In genomic region chr3:95282865-95283588, GRCm38 (mm10) we compare ENCODE assay signal across 8 mouse cellular contexts. TPM values are rescaled to one million over a fixed set of nuclear protein-coding genes. Genes with fewer than 3 reads are reported as not detected.
DNase-seq lines count a peak whose midpoint lies in the region; ATAC-seq and TF ChIP-seq lines count a peak whose summit lies in the region.

No protein-coding gene starts in this region.

- no peaks in the 10 kb centered on the region for H3K9me3 ChIP-seq in heart, embryonic 11.5 days (replicated peaks; ENCODE audit: control insufficient read depth, low read length)
- H3K9me3 ChIP-seq in kidney, embryonic 16.5 days (ENCODE audit: low read length): no peaks in the 10 kb centered on the region
- no peaks in the 10 kb centered on the region for H3K9me3 ChIP-seq in liver, embryonic 14.5 days (ENCODE audit: control insufficient read depth, low read length)
- no peaks in the 10 kb centered on the region for H3K9me3 ChIP-seq in stomach, embryonic 16.5 days (replicated peaks; ENCODE audit: control insufficient read depth, low read length)

- no peak for TF ChIP-seq CTCF in bone marrow, adult 2 months (IDR thresholded peaks at IDR 0.05; ENCODE audit: control insufficient read depth, insufficient read depth, low read length)
- TF ChIP-seq CTCF in embryonic fibroblast, embryonic 13.5 days (IDR thresholded peaks at IDR 0.05; ENCODE audit: borderline replicate concordance, insufficient read depth, low read length): peak; percentile 11; the same call in 1 of the 2 replicates
- peak; percentile 65 for TF ChIP-seq CTCF in liver, embryonic 14.5 days (IDR thresholded peaks at IDR 0.05; ENCODE audit: low read depth)

- WGBS in bone marrow, adult 2 months: under 1% methylated on average over 51 of the region's 51 CpGs
- WGBS in heart, embryonic 11.5 days (ENCODE audit: insufficient replicate concordance): under 1% methylated on average over 51 of the region's 51 CpGs
- under 1% methylated on average over 48 of the region's 51 CpGs for WGBS in kidney, embryonic 16.5 days
- 0% methylated on average over 51 of the region's 51 CpGs for WGBS in liver, embryonic 14.5 days (ENCODE audit: insufficient replicate concordance)
- WGBS in stomach, embryonic 16.5 days: under 1% methylated on average over 51 of the region's 51 CpGs

- TF ChIP-seq POLR2A in bone marrow, adult 2 months (IDR thresholded peaks at IDR 0.05; ENCODE audit: borderline replicate concordance, control insufficient read depth, low read depth, low read length): peak; percentile 76
- peak; percentile 74 for TF ChIP-seq POLR2A in embryonic fibroblast, embryonic 13.5 days (IDR thresholded peaks at IDR 0.05; ENCODE audit: low read depth, low read length)

- H3K36me3 ChIP-seq in heart, embryonic 11.5 days (ENCODE audit: control insufficient read depth, insufficient read depth, low read length): peaks cover 3% of the 10 kb centered on the region; the same call in 1 of the 2 replicates
- peaks cover 3% of the 10 kb centered on the region for H3K36me3 ChIP-seq in kidney, embryonic 16.5 days (ENCODE audit: insufficient read depth, low read length)
- no peaks in the 10 kb centered on the region; the same call in 1 of the 2 replicates for H3K36me3 ChIP-seq in liver, embryonic 14.5 days (replicated peaks; ENCODE audit: control insufficient read depth, insufficient read depth, low read depth)
- H3K36me3 ChIP-seq in stomach, embryonic 16.5 days (ENCODE audit: control insufficient read depth, insufficient read depth, low read length): 0 out of 2 replicates have a peak, but pooled peaks cover under 1% of the 10 kb centered on the region

- ATAC-seq in heart, embryonic 11.5 days (replicated peaks; ENCODE audit: insufficient number of reproducible peaks, low FRiP score, low TSS enrichment): peak; percentile 68
- ATAC-seq in kidney, embryonic 16.5 days (ENCODE audit: low FRiP score, low TSS enrichment): peak; percentile 70
- ATAC-seq in liver, embryonic 14.5 days (ENCODE audit: insufficient read depth): peak; percentile 72
- ATAC-seq in stomach, embryonic 16.5 days (ENCODE audit: insufficient read depth, low FRiP score): peak; percentile 73

- 0 out of 2 replicates have a peak, but pooled peaks have one; percentile 9 for TF ChIP-seq EP300 in liver, embryonic 14.5 days (IDR thresholded peaks at IDR 0.05; ENCODE audit: low read depth)

- no peaks in the 10 kb centered on the region; the same call in 1 of the 2 replicates for H3K4me1 ChIP-seq in bone marrow, adult 2 months (ENCODE audit: control insufficient read depth, insufficient read depth, low read length)
- H3K4me1 ChIP-seq in embryonic fibroblast, embryonic 13.5 days (ENCODE audit: control insufficient read depth, insufficient read depth, low read length): no peaks in the 10 kb centered on the region
- H3K4me1 ChIP-seq in heart, embryonic 11.5 days (ENCODE audit: control insufficient read depth, insufficient read depth, low read length): peaks cover 9% of the 10 kb centered on the region
- peaks cover 35% of the 10 kb centered on the region for H3K4me1 ChIP-seq in kidney, embryonic 16.5 days (ENCODE audit: insufficient read depth, low read length)
- H3K4me1 ChIP-seq in liver, embryonic 14.5 days (replicated peaks; ENCODE audit: control insufficient read depth in 2 of 2, insufficient read depth in 2 of 2, low read length in 1 of 2): peaks cover 13 to 28% of the 10 kb centered on the region in 2 experiments
- H3K4me1 ChIP-seq in stomach, embryonic 16.5 days (ENCODE audit: control insufficient read depth, insufficient read depth, low read length): peaks cover 18% of the 10 kb centered on the region

- peak; percentile 48 to 53 for DNase-seq in B cell, adult 2 months
- DNase-seq in liver, embryonic 14.5 days (ENCODE audit: low read depth in 3 of 3, low spot score in 3 of 3): peak; percentile 64 to 72 (median 65)
- DNase-seq in neural tube, embryonic 10.5 days (ENCODE audit: extremely low spot score, low spot score): peak; percentile 84

- no peaks in the 10 kb centered on the region for H3K27me3 ChIP-seq in heart, embryonic 11.5 days (ENCODE audit: control insufficient read depth, insufficient read depth, low read length)
- H3K27me3 ChIP-seq in kidney, embryonic 16.5 days (ENCODE audit: insufficient read depth, low read length): no peaks in the 10 kb centered on the region
- H3K27me3 ChIP-seq in liver, embryonic 14.5 days (ENCODE audit: control insufficient read depth, insufficient read depth, low read length): no peaks in the 10 kb centered on the region
- no peaks in the 10 kb centered on the region for H3K27me3 ChIP-seq in stomach, embryonic 16.5 days (ENCODE audit: control insufficient read depth, insufficient read depth, low read length)

- peak overlapping the region; percentile 79 for H3K4me3 ChIP-seq in bone marrow, adult 2 months (replicated peaks; ENCODE audit: control insufficient read depth, low read depth, low read length)
- H3K4me3 ChIP-seq in embryonic fibroblast, embryonic 13.5 days (ENCODE audit: insufficient read depth, low read length): peak overlapping the region; percentile 75
- peak overlapping the region; percentile 84 for H3K4me3 ChIP-seq in heart, embryonic 11.5 days (ENCODE audit: low read depth, low read length)
- peak overlapping the region; percentile 67 for H3K4me3 ChIP-seq in kidney, embryonic 16.5 days (ENCODE audit: low read length)
- H3K4me3 ChIP-seq in liver, embryonic 14.5 days (ENCODE audit: insufficient read depth in 1 of 2, low read depth in 2 of 2, low read length in 2 of 2): peak overlapping the region; percentile 75 to 88
- peak overlapping the region; percentile 83 for H3K4me3 ChIP-seq in stomach, embryonic 16.5 days (replicated peaks; ENCODE audit: low read length)

- peak overlapping the region; percentile 93 for H3K9ac ChIP-seq in heart, embryonic 11.5 days (ENCODE audit: low read depth, low read length)
- peak overlapping the region; percentile 87 for H3K9ac ChIP-seq in kidney, embryonic 16.5 days (replicated peaks; ENCODE audit: low read length)
- H3K9ac ChIP-seq in liver, embryonic 14.5 days (replicated peaks): peak overlapping the region; percentile 95
- H3K9ac ChIP-seq in stomach, embryonic 16.5 days (ENCODE audit: low read length): peak overlapping the region; percentile 89

- peak overlapping the region; percentile 81 for H3K4me2 ChIP-seq in heart, embryonic 11.5 days
- H3K4me2 ChIP-seq in kidney, embryonic 16.5 days (replicated peaks; ENCODE audit: low read depth, low read length): peak overlapping the region; percentile 80
- H3K4me2 ChIP-seq in liver, embryonic 14.5 days (ENCODE audit: low read depth): peak overlapping the region; percentile 87
- H3K4me2 ChIP-seq in stomach, embryonic 16.5 days (ENCODE audit: low read depth, low read length): peak overlapping the region; percentile 95

- peak overlapping the region; percentile 98 for H3K27ac ChIP-seq in bone marrow, adult 2 months (ENCODE audit: control insufficient read depth, insufficient read depth, low read depth, low read length, poor library complexity)
- peak overlapping the region; percentile 97 for H3K27ac ChIP-seq in embryonic fibroblast, embryonic 13.5 days (ENCODE audit: insufficient read depth, low read length)
- H3K27ac ChIP-seq in heart, embryonic 11.5 days (ENCODE audit: low read depth, low read length): peak overlapping the region; percentile 98
- peak overlapping the region; percentile 99 for H3K27ac ChIP-seq in kidney, embryonic 16.5 days (ENCODE audit: low read length)
- H3K27ac ChIP-seq in liver, embryonic 14.5 days: peak overlapping the region; percentile 82
- H3K27ac ChIP-seq in stomach, embryonic 16.5 days (ENCODE audit: low read length): peak overlapping the region; percentile 99

RNA-seq across cellular contexts. Expression of gene Prune1, which starts 1.2 kb away (rescaled TPM):
- 8.3 and 12.4 TPM in 2 replicates for polyA plus RNA-seq in bone marrow, adult 2 months (2011; ENCODE audit: insufficient read depth, insufficient read length, low replicate concordance, missing spikeins)
- polyA plus RNA-seq in embryonic fibroblast, embryonic 13.5 days (2011; ENCODE audit: insufficient read length, low read depth, missing spikeins): 22.2 and 22.9 TPM in 2 replicates
- 24.7 and 32.2 TPM in 2 replicates for polyA plus RNA-seq in heart, embryonic 11.5 days (2014; fragmentation: Nextera tagmentation; extraction: Ambion mirVana)
- polyA plus RNA-seq in kidney, embryonic 16.5 days (2015; fragmentation: Nextera tagmentation; extraction: Ambion mirVana): 25.8 and 27.4 TPM in 2 replicates
- polyA plus RNA-seq in liver, embryonic 14.5 days (2012; rRNA removed): 8.0 TPM in 2 replicates
- 6.8 and 7.3 TPM in 2 replicates for polyA plus RNA-seq in liver, embryonic 14.5 days (2014; fragmentation: Nextera tagmentation; extraction: Ambion mirVana)
- 18.9 and 21.2 TPM in 2 replicates for polyA plus RNA-seq in stomach, embryonic 16.5 days (2015; fragmentation: Nextera tagmentation; extraction: Ambion mirVana)

RNA-seq across cellular contexts. Expression of gene Mindy1, which starts 1.9 kb away (rescaled TPM):
- polyA plus RNA-seq in bone marrow, adult 2 months (2011; ENCODE audit: insufficient read depth, insufficient read length, low replicate concordance, missing spikeins): 50.3 and 67.0 TPM in 2 replicates
- 25.5 and 26.9 TPM in 2 replicates for polyA plus RNA-seq in embryonic fibroblast, embryonic 13.5 days (2011; ENCODE audit: insufficient read length, low read depth, missing spikeins)
- 24.3 and 25.1 TPM in 2 replicates for polyA plus RNA-seq in heart, embryonic 11.5 days (2014; fragmentation: Nextera tagmentation; extraction: Ambion mirVana)
- polyA plus RNA-seq in kidney, embryonic 16.5 days (2015; fragmentation: Nextera tagmentation; extraction: Ambion mirVana): 55.8 and 57.0 TPM in 2 replicates
- polyA plus RNA-seq in liver, embryonic 14.5 days (2012; rRNA removed): 13.2 and 13.6 TPM in 2 replicates
- 16.1 and 16.8 TPM in 2 replicates for polyA plus RNA-seq in liver, embryonic 14.5 days (2014; fragmentation: Nextera tagmentation; extraction: Ambion mirVana)
- 54.6 and 62.0 TPM in 2 replicates for polyA plus RNA-seq in stomach, embryonic 16.5 days (2015; fragmentation: Nextera tagmentation; extraction: Ambion mirVana)

RNA-seq across cellular contexts. Expression of gene Anxa9, which starts 23.9 kb away (rescaled TPM):
- polyA plus RNA-seq in bone marrow, adult 2 months (2011; ENCODE audit: insufficient read depth, insufficient read length, low replicate concordance, missing spikeins): 3.8 and 4.3 TPM in 2 replicates
- 0.79 and 1.2 TPM in 2 replicates for polyA plus RNA-seq in embryonic fibroblast, embryonic 13.5 days (2011; ENCODE audit: insufficient read length, low read depth, missing spikeins)
- polyA plus RNA-seq in heart, embryonic 11.5 days (2014; fragmentation: Nextera tagmentation; extraction: Ambion mirVana): 0.84 and 1.5 TPM in 2 replicates
- polyA plus RNA-seq in kidney, embryonic 16.5 days (2015; fragmentation: Nextera tagmentation; extraction: Ambion mirVana): 8.6 and 9.4 TPM in 2 replicates
- 2.5 and 2.6 TPM in 2 replicates for polyA plus RNA-seq in liver, embryonic 14.5 days (2012; rRNA removed)
- 2.8 and 3.8 TPM in 2 replicates for polyA plus RNA-seq in liver, embryonic 14.5 days (2014; fragmentation: Nextera tagmentation; extraction: Ambion mirVana)
- 6.8 and 13.2 TPM in 2 replicates for polyA plus RNA-seq in stomach, embryonic 16.5 days (2015; fragmentation: Nextera tagmentation; extraction: Ambion mirVana)

RNA-seq across cellular contexts. Expression of gene Cers2, which starts 31.6 kb away (rescaled TPM):
- 70.3 and 159 TPM in 2 replicates for polyA plus RNA-seq in bone marrow, adult 2 months (2011; ENCODE audit: insufficient read depth, insufficient read length, low replicate concordance, missing spikeins)
- 159 and 178 TPM in 2 replicates for polyA plus RNA-seq in embryonic fibroblast, embryonic 13.5 days (2011; ENCODE audit: insufficient read length, low read depth, missing spikeins)
- 117 and 125 TPM in 2 replicates for polyA plus RNA-seq in heart, embryonic 11.5 days (2014; fragmentation: Nextera tagmentation; extraction: Ambion mirVana)
- polyA plus RNA-seq in kidney, embryonic 16.5 days (2015; fragmentation: Nextera tagmentation; extraction: Ambion mirVana): 208 and 209 TPM in 2 replicates
- 55.1 and 63.8 TPM in 2 replicates for polyA plus RNA-seq in liver, embryonic 14.5 days (2012; rRNA removed)
- 80.2 and 88.2 TPM in 2 replicates for polyA plus RNA-seq in liver, embryonic 14.5 days (2014; fragmentation: Nextera tagmentation; extraction: Ambion mirVana)
- 148 and 155 TPM in 2 replicates for polyA plus RNA-seq in stomach, embryonic 16.5 days (2015; fragmentation: Nextera tagmentation; extraction: Ambion mirVana)

RNA-seq across cellular contexts. Expression of gene Bnipl, which starts 32.0 kb away (rescaled TPM):
- 1.7 TPM in 1 of 2 replicates, not detected in the other for polyA plus RNA-seq in bone marrow, adult 2 months (2011; ENCODE audit: insufficient read depth, insufficient read length, low replicate concordance, missing spikeins)
- polyA plus RNA-seq in embryonic fibroblast, embryonic 13.5 days (2011; ENCODE audit: insufficient read length, low read depth, missing spikeins): not detected in 2 replicates
- not detected in 2 replicates for polyA plus RNA-seq in heart, embryonic 11.5 days (2014; fragmentation: Nextera tagmentation; extraction: Ambion mirVana)
- polyA plus RNA-seq in kidney, embryonic 16.5 days (2015; fragmentation: Nextera tagmentation; extraction: Ambion mirVana): 0.41 and 0.82 TPM in 2 replicates
- polyA plus RNA-seq in liver, embryonic 14.5 days (2012; rRNA removed): 0.04 TPM in 2 replicates
- 0.16 TPM in 1 of 2 replicates, not detected in the other for polyA plus RNA-seq in liver, embryonic 14.5 days (2014; fragmentation: Nextera tagmentation; extraction: Ambion mirVana)
- polyA plus RNA-seq in stomach, embryonic 16.5 days (2015; fragmentation: Nextera tagmentation; extraction: Ambion mirVana): 9.2 and 11.6 TPM in 2 replicates

Comparison
In these comparisons a context has a peak if more than half of its experiments do, and no peak if none do; other contexts are left out.
1. Peak in every context shown above with its lines: DNase-seq, ATAC-seq, H3K4me3 ChIP-seq and H3K27ac ChIP-seq.